Mouse (Mus musculus): ENCODE data around the gene Vmn1r4.
A peak's percentile ranks its signal among the peaks of the same experiment; 100 is the strongest.

Gene Vmn1r4

DNA sequence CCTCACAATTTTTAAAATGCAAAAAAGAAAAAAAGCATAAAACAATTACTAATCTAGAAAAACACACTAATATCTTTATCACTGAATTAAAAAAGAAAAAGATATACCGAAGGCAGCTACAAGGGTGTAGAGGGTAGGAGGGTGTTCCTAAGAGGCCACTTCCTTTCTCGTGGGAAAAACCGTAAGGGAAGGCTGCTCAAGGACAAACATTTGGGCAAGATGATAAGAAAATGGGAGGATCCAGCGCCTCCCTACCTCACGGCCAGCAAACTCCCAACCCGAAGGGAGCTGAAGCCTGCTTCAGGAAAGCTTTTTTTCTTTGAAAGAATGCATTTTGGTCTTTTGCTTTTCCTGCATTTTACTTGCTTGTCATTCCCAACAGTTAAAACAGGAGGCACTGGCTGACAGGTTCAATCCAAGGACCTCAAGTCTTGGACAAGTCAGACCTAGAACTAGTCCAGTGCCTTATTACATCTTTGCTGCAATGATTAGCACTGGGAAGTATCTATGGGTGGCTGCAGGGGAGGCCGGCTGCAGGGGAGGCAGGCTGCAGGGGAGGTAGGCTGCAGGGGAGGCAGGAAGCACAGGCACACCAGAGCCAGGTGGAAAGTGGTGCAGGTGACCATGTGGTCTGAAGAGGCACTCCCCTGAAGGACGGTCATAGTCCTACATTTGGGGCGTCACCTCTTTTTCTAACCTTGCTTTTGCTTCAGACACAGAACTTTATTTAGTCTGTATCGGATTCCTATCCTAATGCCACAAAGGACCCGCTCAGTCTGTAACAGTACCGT, 6.0 kb upstream of the Vmn1r4 start:
- no peak for DNase-seq (ENCODE audit: low spot score)

- no peak for DNase-seq (ENCODE audit: low spot score)
Measured at GRCm38 (mm10) chr6:56919330-56920044, 4.3 kb upstream of the Vmn1r4 start.

DNA sequence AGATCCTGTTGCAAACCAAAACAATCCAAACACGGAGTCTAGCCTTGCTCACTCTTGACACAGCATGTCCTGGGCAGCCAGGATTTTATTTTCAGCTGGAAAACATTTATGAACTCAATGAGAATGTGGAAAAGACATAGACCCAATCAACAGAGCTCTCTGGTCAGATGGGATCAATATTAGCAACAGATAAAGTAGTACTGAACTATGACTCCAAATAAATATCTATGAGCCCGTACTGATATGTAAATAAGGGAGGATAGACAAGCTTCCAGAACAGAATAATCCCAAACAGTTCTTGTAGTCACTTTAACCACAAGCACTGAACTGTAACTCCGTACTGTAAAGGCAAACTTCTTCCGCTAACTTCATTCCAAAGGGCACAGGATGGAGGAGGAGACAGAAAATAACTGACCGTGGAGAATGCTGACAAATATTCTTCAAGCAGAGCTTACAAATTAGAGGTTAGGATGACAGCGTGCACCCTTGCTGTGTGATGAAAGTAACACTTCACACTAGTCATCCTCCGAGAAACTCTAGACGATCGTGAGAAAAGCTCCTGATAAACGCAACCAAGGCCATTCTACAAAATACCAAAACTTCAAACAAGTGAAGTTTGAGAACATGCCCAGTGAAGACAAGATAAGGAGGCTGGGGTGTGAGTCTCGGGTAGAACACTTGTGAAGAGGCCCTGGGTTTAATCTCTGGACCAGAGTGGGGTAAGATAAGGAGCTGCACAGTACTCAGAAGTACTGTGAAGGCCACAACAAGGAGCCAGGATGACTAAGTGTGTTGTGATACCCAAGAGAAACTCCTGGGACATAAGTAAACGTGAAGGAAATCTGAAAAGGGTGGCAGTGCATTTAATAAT, 3.4 kb upstream of the Vmn1r4 start:
- no peak for DNase-seq (ENCODE audit: low spot score)

- peak; percentile 64 for DNase-seq (ENCODE audit: low spot score)
Measured at GRCm38 (mm10) chr6:56923331-56923725, 487 bp upstream of the Vmn1r4 start.

DNA sequence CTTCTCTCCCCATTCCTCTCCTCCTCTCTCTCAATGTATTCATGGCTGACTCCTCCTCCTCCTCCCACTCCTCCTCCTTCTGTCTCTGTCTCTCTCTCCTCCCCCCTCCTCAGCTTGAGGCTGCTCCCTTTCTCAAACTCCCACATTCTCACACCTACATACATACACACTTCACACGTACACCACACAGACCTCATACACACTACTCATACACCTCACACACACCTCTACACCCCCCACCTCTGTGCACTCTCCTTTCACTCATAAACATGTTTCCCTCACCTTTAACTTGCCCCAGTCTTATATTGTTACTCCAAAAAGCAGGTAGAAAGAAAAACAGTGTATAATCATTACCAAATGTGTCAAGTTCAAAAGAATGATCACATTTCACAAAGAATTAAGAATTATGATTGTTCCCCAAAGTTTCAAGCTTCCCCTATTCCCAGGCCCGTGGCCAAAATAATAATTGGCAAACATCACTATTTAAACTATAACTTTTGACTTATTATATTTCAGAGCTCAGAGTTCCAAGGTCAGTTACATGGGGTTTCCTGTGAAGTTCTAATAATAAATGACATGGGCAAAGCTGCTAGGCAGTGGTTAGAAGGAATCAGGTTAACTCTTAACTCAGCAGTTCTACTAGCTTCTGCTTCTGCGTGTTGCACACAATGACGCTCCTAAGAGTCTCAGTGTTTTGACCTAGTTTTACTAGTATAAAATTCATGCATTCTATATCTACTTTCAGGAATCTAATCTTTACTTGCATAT, 8.0 kb downstream of the Vmn1r4 start:
- no peak for DNase-seq (ENCODE audit: low spot score)

DNA sequence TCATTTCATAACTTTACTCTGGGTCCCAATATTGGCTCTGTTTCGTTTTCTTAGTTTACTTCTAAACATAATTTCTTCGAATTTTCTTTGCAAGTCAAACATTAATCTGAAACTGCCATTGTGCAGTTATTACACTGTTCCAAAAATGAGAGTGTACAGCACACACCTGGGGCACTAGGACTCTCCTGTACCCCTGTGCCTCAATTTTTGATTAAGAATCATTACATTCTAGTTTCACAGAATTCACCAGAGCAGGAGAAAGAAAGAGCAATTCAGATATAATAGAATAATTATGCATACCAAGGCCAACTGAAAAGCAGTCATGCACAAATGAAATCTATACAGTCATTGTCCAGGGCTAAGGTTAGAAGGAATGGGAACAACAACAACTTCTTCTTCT, 8.6 kb downstream of the Vmn1r4 start:
- no peak for DNase-seq (ENCODE audit: low spot score)

- DNase-seq (ENCODE audit: low spot score) = no peak
Measured at GRCm38 (mm10) chr6:56934366-56934765, 10.6 kb downstream of the Vmn1r4 start.

- DNase-seq (ENCODE audit: low spot score) = no peak
Measured at GRCm38 (mm10) chr6:56956436-56956835, 32.6 kb downstream of the Vmn1r4 start.

GRCm38 (mm10) chr6:56969973-56970372, 46.2 kb downstream of the Vmn1r4 start, which contains the start of gene Vmn1r5:
TSS of gene Vmn1r5 (plus strand) at chr6:56970273.
- no peak for DNase-seq (ENCODE audit: low spot score)

DNA sequence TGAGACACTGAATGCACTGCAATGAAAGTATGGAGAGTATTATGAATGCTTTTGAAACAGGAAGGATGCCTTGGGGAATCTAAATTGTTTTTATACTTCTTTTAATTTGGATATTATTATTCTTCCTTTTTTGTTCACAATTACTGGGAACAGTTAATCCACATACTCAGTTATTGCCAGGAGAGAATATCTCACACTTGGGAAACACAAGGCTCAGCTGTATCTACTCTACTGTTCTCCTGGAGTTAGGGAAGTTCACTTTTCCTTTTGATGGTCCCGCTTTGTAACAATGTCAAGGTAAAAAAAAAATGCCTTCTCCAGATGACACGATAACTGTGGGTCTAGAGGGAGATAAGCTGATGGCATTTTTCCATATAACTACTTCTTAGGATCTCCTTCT, 73.1 kb downstream of the Vmn1r4 start, which contains the start of gene Vmn1r6:
TSS of gene Vmn1r6 (plus strand) at position 301 of the 400 bp plus-strand sequence.
- no peak for DNase-seq (ENCODE audit: low spot score)

All from urinary bladder, postnatal 14 days (tissue).